Mouse (Mus musculus): ENCODE data around the gene Brd9. TPM values are rescaled to one million over a fixed set of nuclear protein-coding genes. Genes with fewer than 3 reads are reported as not detected.

Gene Brd9
- polyA plus RNA-seq, 1 experiment from 2014 or later, result 41.1 TPM

DNA sequence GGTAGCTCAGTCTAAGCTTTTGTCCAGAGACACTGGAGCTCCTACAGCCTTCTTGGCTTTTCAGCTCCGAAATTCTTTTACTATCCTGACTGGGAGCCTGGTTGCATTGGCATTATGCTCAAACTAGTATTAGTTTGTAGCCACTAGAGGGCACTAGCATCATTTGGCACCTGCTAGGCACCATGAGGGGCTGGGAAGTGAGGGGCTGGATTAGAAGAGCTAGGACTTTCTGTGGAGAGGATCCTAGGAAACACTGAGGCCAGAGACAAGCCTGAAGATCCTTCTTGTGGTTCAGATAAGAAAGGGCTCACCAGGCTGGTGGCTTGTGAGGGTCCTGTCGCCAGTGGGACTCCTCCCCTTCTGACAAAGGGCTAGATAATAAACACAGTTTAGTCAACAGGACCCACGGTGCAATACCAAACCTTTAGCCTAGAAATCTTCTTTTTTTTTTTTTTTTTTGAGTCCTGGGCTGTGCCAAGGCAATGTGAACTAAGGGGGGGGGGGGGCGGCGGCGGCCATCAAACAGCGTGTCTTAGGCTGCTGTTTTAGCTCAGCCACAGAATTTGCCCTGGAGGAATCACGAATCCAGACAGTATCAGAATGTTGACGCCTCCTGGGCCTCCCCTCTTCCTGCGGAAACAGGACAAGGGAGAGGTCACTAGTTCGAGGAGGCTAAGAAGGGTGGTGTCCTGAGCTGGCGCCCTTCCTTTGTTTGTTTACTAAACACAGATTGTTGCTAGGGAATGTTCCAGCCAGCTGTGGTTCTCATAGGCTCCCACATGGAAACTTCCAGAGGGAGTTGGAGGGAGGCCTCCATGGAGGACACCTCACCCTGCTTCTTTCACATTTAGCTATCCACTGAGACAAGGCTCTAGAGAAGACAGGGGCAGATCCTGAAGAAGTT, 33.2 kb downstream of the Brd9 start:
- Histone ChIP-seq H3K4me3 (replicated peaks; ENCODE audit: low read length) (0 out of 2 replicates have a peak overlapping the region, but pooled peaks have one; percentile 7), H3K36me3 (ENCODE audit: control insufficient read depth, insufficient read depth, low read length) (no peaks in the 10 kb centered on the region), H3K27me3 (ENCODE audit: control insufficient read depth, insufficient read depth, low read length) (no peaks in the 10 kb centered on the region), H3K9me3 (replicated peaks; ENCODE audit: control insufficient read depth, low read length) (no peaks in the 10 kb centered on the region), H3K9ac (ENCODE audit: low read length) (peak overlapping the region; percentile 24; the same call in 1 of the 2 replicates), H3K27ac (ENCODE audit: low read length) (peak overlapping the region; percentile 43; the same call in 1 of the 2 replicates), H3K4me1 (ENCODE audit: control insufficient read depth, insufficient read depth, low read length) (peaks cover 5% of the 10 kb centered on the region), H3K4me2 (ENCODE audit: low read depth, low read length) (peak overlapping the region; percentile 46)
- WGBS, result 20% methylated on average over 12 of the region's 12 CpGs
- peak; percentile 84 for ATAC-seq (ENCODE audit: insufficient read depth, low FRiP score)

DNA sequence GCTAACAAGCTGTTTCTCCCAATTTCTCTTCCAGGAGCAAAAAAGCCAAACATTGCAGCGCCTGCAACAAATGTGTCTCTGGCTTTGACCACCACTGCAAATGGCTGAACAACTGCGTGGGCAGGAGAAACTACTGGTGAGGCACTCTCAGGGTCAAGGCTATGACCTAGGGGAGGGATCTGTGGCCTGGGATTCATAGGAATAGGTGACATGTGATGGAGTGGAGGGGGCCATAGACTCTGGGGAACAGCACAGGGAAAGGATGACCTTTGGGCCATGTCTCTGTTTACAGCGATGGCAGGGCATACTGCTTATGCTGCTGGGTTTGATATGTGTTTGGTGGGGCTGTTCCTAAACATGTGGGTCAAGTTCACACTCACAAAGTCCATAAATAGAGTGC, 36.9 kb downstream of the Brd9 start:
- H3K9ac ChIP-seq (ENCODE audit: low read length), result no peak overlapping the region
- H3K9me3 ChIP-seq (replicated peaks; ENCODE audit: control insufficient read depth, low read length), result no peaks in the 10 kb centered on the region
- ATAC-seq (ENCODE audit: insufficient read depth, low FRiP score), result no peak
- H3K36me3 ChIP-seq (ENCODE audit: control insufficient read depth, insufficient read depth, low read length), result no peaks in the 10 kb centered on the region
- peaks cover 5% of the 10 kb centered on the region for H3K4me1 ChIP-seq (ENCODE audit: control insufficient read depth, insufficient read depth, low read length)
- H3K4me3 ChIP-seq (replicated peaks; ENCODE audit: low read length), result no peak overlapping the region
- no peak overlapping the region for H3K4me2 ChIP-seq (ENCODE audit: low read depth, low read length)
- 77% methylated on average over 3 of the region's 3 CpGs for WGBS
- no peak overlapping the region for H3K27ac ChIP-seq (ENCODE audit: low read length)
- no peaks in the 10 kb centered on the region for H3K27me3 ChIP-seq (ENCODE audit: control insufficient read depth, insufficient read depth, low read length)

DNA sequence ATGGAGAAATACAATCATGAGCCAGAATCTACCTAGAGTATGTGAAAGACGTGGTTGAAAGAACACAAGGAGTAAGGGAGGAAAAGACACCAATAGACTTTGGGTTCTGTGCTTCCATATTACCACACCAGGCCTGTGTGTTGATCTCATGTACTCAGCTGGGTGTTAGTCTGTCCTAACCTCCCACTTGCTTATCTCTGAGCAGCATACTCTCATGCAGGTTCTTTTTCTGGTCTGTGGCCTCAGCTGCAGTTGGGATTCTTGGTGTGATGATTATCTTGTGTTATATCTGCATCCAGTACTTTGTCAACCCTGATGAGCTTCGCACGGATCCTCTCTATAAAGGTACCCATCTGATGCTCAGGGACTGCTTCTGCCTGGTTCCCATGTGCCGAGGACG, 39.3 kb downstream of the Brd9 start:
- WGBS, result 87% methylated on average over 5 of the region's 5 CpGs
- H3K27me3 ChIP-seq (ENCODE audit: control insufficient read depth, insufficient read depth, low read length), result no peaks in the 10 kb centered on the region
- H3K4me3 ChIP-seq (replicated peaks; ENCODE audit: low read length), result no peak overlapping the region
- no peaks in the 10 kb centered on the region for H3K36me3 ChIP-seq (ENCODE audit: control insufficient read depth, insufficient read depth, low read length)
- H3K9ac ChIP-seq (ENCODE audit: low read length), result no peak overlapping the region
- no peaks in the 10 kb centered on the region for H3K9me3 ChIP-seq (replicated peaks; ENCODE audit: control insufficient read depth, low read length)
- no peak overlapping the region for H3K4me2 ChIP-seq (ENCODE audit: low read depth, low read length)
- no peaks in the 10 kb centered on the region for H3K4me1 ChIP-seq (ENCODE audit: control insufficient read depth, insufficient read depth, low read length)
- H3K27ac ChIP-seq (ENCODE audit: low read length), result no peak overlapping the region
- ATAC-seq (ENCODE audit: insufficient read depth, low FRiP score), result no peak

DNA sequence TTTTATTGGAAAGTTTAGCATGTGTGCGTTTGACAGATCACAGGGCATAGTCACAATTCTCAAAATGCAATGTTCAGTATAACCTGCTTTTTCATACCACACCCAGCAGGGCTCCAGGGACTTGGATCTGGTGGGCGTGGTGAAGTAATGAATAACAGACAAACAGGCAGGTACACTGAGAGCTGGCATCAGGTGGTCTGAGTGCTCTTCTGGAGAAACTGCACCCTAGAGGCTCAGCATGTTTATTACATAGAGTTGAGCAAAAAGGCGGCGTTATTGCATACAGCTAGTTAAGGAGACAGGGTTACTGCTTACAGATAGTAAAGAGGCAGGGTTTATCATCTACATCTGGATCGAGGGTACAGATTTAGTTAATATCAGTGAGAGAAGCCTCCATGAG, 52.7 kb downstream of the Brd9 start:
- Histone ChIP-seq H3K27me3 (ENCODE audit: control insufficient read depth, insufficient read depth, low read length) (no peaks in the 10 kb centered on the region), H3K36me3 (ENCODE audit: control insufficient read depth, insufficient read depth, low read length) (no peaks in the 10 kb centered on the region), H3K9me3 (replicated peaks; ENCODE audit: control insufficient read depth, low read length) (no peaks in the 10 kb centered on the region), H3K27ac (ENCODE audit: low read length) (no peak overlapping the region), H3K4me1 (ENCODE audit: control insufficient read depth, insufficient read depth, low read length) (no peaks in the 10 kb centered on the region), H3K9ac (ENCODE audit: low read length) (no peak overlapping the region), H3K4me3 (replicated peaks; ENCODE audit: low read length) (no peak overlapping the region), H3K4me2 (ENCODE audit: low read depth, low read length) (no peak overlapping the region)
- WGBS, result 68% methylated on average over 5 of the region's 5 CpGs
- no peak for ATAC-seq (ENCODE audit: insufficient read depth, low FRiP score)

DNA sequence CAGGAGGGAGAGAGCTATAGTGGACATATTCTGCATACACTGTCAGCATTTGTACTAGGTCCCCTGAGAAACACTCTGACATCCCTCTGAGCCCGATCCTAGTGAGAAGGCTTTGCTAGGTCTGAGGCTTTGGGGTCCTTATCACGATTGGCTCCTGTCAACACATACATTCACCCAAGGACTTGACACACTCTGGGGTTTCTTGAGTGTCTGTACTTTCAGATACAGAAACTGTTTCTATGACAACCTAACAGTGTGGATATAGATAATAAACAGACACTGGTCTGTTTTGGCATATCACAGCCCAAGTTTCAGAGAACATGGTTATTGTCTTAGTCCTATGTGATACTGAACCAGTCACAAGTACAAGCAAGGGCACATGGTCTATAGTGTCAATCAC, 53.1 kb downstream of the Brd9 start:
- H3K4me2 ChIP-seq (ENCODE audit: low read depth, low read length), result no peak overlapping the region
- H3K27ac ChIP-seq (ENCODE audit: low read length), result no peak overlapping the region
- H3K9me3 ChIP-seq (replicated peaks; ENCODE audit: control insufficient read depth, low read length), result no peaks in the 10 kb centered on the region
- no peak for ATAC-seq (ENCODE audit: insufficient read depth, low FRiP score)
- H3K4me3 ChIP-seq (replicated peaks; ENCODE audit: low read length), result no peak overlapping the region
- H3K36me3 ChIP-seq (ENCODE audit: control insufficient read depth, insufficient read depth, low read length), result no peaks in the 10 kb centered on the region
- no peak overlapping the region for H3K9ac ChIP-seq (ENCODE audit: low read length)
- no peaks in the 10 kb centered on the region for H3K4me1 ChIP-seq (ENCODE audit: control insufficient read depth, insufficient read depth, low read length)
- no peaks in the 10 kb centered on the region for H3K27me3 ChIP-seq (ENCODE audit: control insufficient read depth, insufficient read depth, low read length)
- 71% methylated on average over 2 of the region's 2 CpGs for WGBS

DNA sequence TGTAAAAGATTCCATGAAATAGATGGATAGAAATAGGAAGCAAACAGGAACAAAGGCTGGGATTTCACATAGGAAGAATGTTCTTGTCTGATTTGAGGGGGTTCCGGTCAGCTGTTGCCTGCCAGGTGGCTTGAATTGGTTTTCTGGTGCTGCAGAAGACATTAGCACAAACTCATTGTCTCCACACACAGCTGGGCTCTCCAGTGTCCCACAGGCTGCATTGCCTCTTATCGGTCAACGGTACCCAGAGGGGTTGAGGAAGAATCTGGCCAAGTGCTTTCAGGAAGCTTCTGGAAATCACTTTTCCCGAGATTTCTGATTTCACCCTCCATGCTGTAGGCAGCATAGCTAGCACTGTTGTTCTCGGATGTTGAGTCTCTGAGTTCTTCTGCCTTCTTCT, 53.7 kb downstream of the Brd9 start:
- no peak overlapping the region for H3K4me3 ChIP-seq (replicated peaks; ENCODE audit: low read length)
- no peaks in the 10 kb centered on the region for H3K4me1 ChIP-seq (ENCODE audit: control insufficient read depth, insufficient read depth, low read length)
- H3K9ac ChIP-seq (ENCODE audit: low read length), result no peak overlapping the region
- no peaks in the 10 kb centered on the region for H3K9me3 ChIP-seq (replicated peaks; ENCODE audit: control insufficient read depth, low read length)
- no peaks in the 10 kb centered on the region for H3K36me3 ChIP-seq (ENCODE audit: control insufficient read depth, insufficient read depth, low read length)
- no peak for ATAC-seq (ENCODE audit: insufficient read depth, low FRiP score)
- H3K27ac ChIP-seq (ENCODE audit: low read length), result no peak overlapping the region
- no peaks in the 10 kb centered on the region for H3K27me3 ChIP-seq (ENCODE audit: control insufficient read depth, insufficient read depth, low read length)
- 86% methylated on average over 5 of the region's 5 CpGs for WGBS
- H3K4me2 ChIP-seq (ENCODE audit: low read depth, low read length), result no peak overlapping the region

DNA sequence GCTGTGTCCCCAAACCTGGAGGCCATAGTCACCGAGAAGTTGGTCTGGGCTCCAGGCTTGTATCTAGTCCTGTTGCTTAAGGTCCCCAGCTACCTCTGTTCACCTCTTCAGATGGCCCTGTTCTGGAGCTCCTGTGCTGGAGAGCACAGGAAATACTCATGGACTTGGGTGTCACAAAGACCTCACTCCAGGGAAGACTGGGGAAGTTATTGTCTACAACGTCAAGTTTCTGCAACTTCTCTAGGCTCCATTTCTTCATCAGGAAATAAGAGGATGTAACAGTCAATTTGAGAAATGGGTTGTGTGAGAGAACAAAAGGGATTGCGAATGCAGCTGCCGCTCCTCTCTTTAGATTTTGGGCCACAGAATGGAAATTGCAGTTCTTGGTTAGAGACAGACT, 58.8 kb downstream of the Brd9 start:
- Histone ChIP-seq H3K9ac (ENCODE audit: low read length) (no peak overlapping the region), H3K27ac (ENCODE audit: low read length) (no peak overlapping the region), H3K36me3 (ENCODE audit: control insufficient read depth, insufficient read depth, low read length) (no peaks in the 10 kb centered on the region), H3K4me1 (ENCODE audit: control insufficient read depth, insufficient read depth, low read length) (no peaks in the 10 kb centered on the region), H3K9me3 (replicated peaks; ENCODE audit: control insufficient read depth, low read length) (no peaks in the 10 kb centered on the region), H3K27me3 (ENCODE audit: control insufficient read depth, insufficient read depth, low read length) (no peaks in the 10 kb centered on the region), H3K4me2 (ENCODE audit: low read depth, low read length) (no peak overlapping the region), H3K4me3 (replicated peaks; ENCODE audit: low read length) (no peak overlapping the region)
- WGBS, result 83% methylated on average over 4 of the region's 4 CpGs
- no peak for ATAC-seq (ENCODE audit: insufficient read depth, low FRiP score)

DNA sequence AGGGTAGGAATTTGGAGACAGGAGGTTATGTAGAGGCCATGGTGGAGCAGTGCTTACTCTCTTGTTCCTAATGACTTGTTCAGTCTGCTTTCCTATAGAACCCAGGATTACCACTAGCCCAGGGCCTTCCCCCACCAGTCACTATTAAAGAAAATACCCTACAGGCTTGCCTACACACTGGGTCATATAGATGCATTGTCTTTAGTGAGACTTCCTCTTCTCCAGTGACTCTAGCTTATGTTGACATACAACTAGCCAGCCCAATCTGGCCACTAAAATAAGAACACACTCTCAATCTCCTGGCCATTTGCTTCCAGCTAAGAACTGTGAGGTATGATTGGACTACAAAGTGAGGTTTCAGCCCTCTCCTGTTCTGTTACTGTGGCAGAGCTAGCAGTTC, 62.9 kb downstream of the Brd9 start:
- H3K4me1 ChIP-seq (ENCODE audit: control insufficient read depth, insufficient read depth, low read length), result no peaks in the 10 kb centered on the region
- H3K27ac ChIP-seq (ENCODE audit: low read length), result no peak overlapping the region
- H3K4me2 ChIP-seq (ENCODE audit: low read depth, low read length), result no peak overlapping the region
- ATAC-seq (ENCODE audit: insufficient read depth, low FRiP score), result no peak
- H3K36me3 ChIP-seq (ENCODE audit: control insufficient read depth, insufficient read depth, low read length), result no peaks in the 10 kb centered on the region
- no peak overlapping the region for H3K4me3 ChIP-seq (replicated peaks; ENCODE audit: low read length)
- H3K9me3 ChIP-seq (replicated peaks; ENCODE audit: control insufficient read depth, low read length), result no peaks in the 10 kb centered on the region
- no peak overlapping the region for H3K9ac ChIP-seq (ENCODE audit: low read length)
- H3K27me3 ChIP-seq (ENCODE audit: control insufficient read depth, insufficient read depth, low read length), result 0 out of 2 replicates have a peak, but pooled peaks cover 2% of the 10 kb centered on the region

DNA sequence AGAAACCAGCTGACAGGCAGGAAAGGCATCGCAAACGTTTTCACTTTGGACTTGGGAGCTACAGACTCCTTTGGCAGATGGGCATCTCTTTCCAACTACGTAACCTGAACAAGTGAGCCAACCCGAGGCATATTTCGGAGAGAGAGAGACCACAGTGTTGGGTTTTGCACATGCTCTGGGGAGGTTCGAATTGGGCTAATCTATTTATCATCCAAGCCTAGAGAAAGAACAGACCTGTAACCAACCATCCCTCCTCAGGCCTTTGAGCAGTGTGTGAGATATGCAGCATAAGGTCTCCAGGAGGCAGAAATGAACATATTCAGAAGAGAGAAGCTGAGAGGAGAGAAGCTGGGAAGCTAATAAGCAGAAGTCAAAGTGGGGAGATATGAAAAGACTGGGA, 63.4 kb downstream of the Brd9 start:
- Histone ChIP-seq H3K9ac (ENCODE audit: low read length) (no peak overlapping the region), H3K4me1 (ENCODE audit: control insufficient read depth, insufficient read depth, low read length) (no peaks in the 10 kb centered on the region), H3K4me2 (ENCODE audit: low read depth, low read length) (no peak overlapping the region), H3K9me3 (replicated peaks; ENCODE audit: control insufficient read depth, low read length) (no peaks in the 10 kb centered on the region), H3K36me3 (ENCODE audit: control insufficient read depth, insufficient read depth, low read length) (no peaks in the 10 kb centered on the region), H3K4me3 (replicated peaks; ENCODE audit: low read length) (no peak overlapping the region), H3K27me3 (ENCODE audit: control insufficient read depth, insufficient read depth, low read length) (peaks cover 7% of the 10 kb centered on the region; the same call in 1 of the 2 replicates), H3K27ac (ENCODE audit: low read length) (no peak overlapping the region)
- no peak for ATAC-seq (ENCODE audit: insufficient read depth, low FRiP score)
- 78% methylated on average over 6 of the region's 6 CpGs for WGBS
